Mouse (Mus musculus): ENCODE measurements around the gene Rapgef6. TPM values are rescaled to one million over a fixed set of nuclear protein-coding genes. Genes with fewer than 3 reads are reported as not detected.

The Rapgef6 gene
- 34.2 and 34.7 TPM in 2 replicates for polyA plus RNA-seq (2015; fragmentation: Nextera tagmentation; extraction: Ambion mirVana)

- Histone ChIP-seq H3K9ac (peak within 1 kb of the TSS; percentile 94), H3K4me1 (peaks cover 21% of the 10 kb centered on the region), H3K4me3 (replicated peaks) (peak within 1 kb of the TSS; percentile 92), H3K4me2 (peak within 1 kb of the TSS; percentile 64), H3K36me3 (no peaks in the 10 kb centered on the region), H3K27ac (peak within 1 kb of the TSS; percentile 97), H3K9me3 (replicated peaks) (no peaks in the 10 kb centered on the region), H3K27me3 (no peaks in the 10 kb centered on the region)
- peak; percentile 97 for ATAC-seq (replicated peaks; ENCODE audit: low FRiP score)
- under 1% methylated on average over 73 of the region's 73 CpGs for WGBS
These were observed at the start of gene Rapgef6 for GRCm38 (mm10) chr11:54522529-54523430. Rapgef6 (plus strand) TSS chr11:54522847.

- no peaks in the 10 kb centered on the region for H3K4me1 ChIP-seq
- no peaks in the 10 kb centered on the region for H3K27me3 ChIP-seq
- no peak overlapping the region for H3K4me2 ChIP-seq
- no peak overlapping the region for H3K4me3 ChIP-seq (replicated peaks)
- H3K36me3 ChIP-seq, result peaks cover 15% of the 10 kb centered on the region; the same call in 1 of the 2 replicates
- ATAC-seq (replicated peaks; ENCODE audit: low FRiP score), result no peak
- no peak overlapping the region for H3K27ac ChIP-seq
- H3K9me3 ChIP-seq (replicated peaks), result no peaks in the 10 kb centered on the region
- H3K9ac ChIP-seq, result no peak overlapping the region
- WGBS, result 91% methylated on average over 1 of the region's 1 CpGs
These were observed 44.2 kb upstream of the Rapgef6 start for GRCm38 (mm10) chr11:54478414-54478813.

GRCm38 (mm10) chr11:54486041-54486440 is 36.6 kb upstream of the Rapgef6 start:
- H3K4me3 ChIP-seq (replicated peaks), result no peak overlapping the region
- 94% methylated on average over 3 of the region's 3 CpGs for WGBS
- H3K36me3 ChIP-seq, result peaks cover 9% of the 10 kb centered on the region; the same call in 1 of the 2 replicates
- H3K27me3 ChIP-seq, result no peaks in the 10 kb centered on the region
- H3K9ac ChIP-seq, result no peak overlapping the region
- no peaks in the 10 kb centered on the region for H3K9me3 ChIP-seq (replicated peaks)
- no peak overlapping the region for H3K27ac ChIP-seq
- ATAC-seq (replicated peaks; ENCODE audit: low FRiP score), result no peak
- H3K4me2 ChIP-seq, result no peak overlapping the region
- 0 out of 2 replicates have a peak, but pooled peaks cover 2% of the 10 kb centered on the region for H3K4me1 ChIP-seq

- no peak for ATAC-seq (replicated peaks; ENCODE audit: low FRiP score)
- H3K4me2 ChIP-seq, result no peak overlapping the region
- peaks cover 21% of the 10 kb centered on the region for H3K36me3 ChIP-seq
- H3K27me3 ChIP-seq, result no peaks in the 10 kb centered on the region
- H3K4me3 ChIP-seq (replicated peaks), result no peak overlapping the region
- WGBS, result 97% methylated on average over 1 of the region's 1 CpGs
- no peaks in the 10 kb centered on the region for H3K9me3 ChIP-seq (replicated peaks)
- no peaks in the 10 kb centered on the region for H3K4me1 ChIP-seq
- no peak overlapping the region for H3K9ac ChIP-seq
- H3K27ac ChIP-seq, result no peak overlapping the region
These were observed 30.6 kb upstream of the Rapgef6 start for GRCm38 (mm10) chr11:54491946-54492558.

GRCm38 (mm10) chr11:54492559-54492958 is 30.1 kb upstream of the Rapgef6 start:
- 72% methylated on average over 4 of the region's 4 CpGs for WGBS
- H3K27ac ChIP-seq, result no peak overlapping the region

GRCm38 (mm10) chr11:54499838-54500237 is 22.8 kb upstream of the Rapgef6 start:
- Histone ChIP-seq H3K4me1 (no peaks in the 10 kb centered on the region), H3K27me3 (no peaks in the 10 kb centered on the region), H3K4me2 (no peak overlapping the region), H3K36me3 (peaks cover 43% of the 10 kb centered on the region), H3K27ac (no peak overlapping the region), H3K9me3 (replicated peaks) (no peaks in the 10 kb centered on the region), H3K4me3 (replicated peaks) (no peak overlapping the region), H3K9ac (no peak overlapping the region)
- WGBS, result 75% methylated on average over 5 of the region's 5 CpGs
- ATAC-seq (replicated peaks; ENCODE audit: low FRiP score), result no peak

More at GRCm38 (mm10) chr11:54492559-54492958, 30.1 kb upstream of the Rapgef6 start:
- Histone ChIP-seq H3K4me2 (no peak overlapping the region), H3K4me1 (no peaks in the 10 kb centered on the region), H3K9me3 (replicated peaks) (no peaks in the 10 kb centered on the region), H3K4me3 (replicated peaks) (no peak overlapping the region), H3K36me3 (peaks cover 22% of the 10 kb centered on the region), H3K9ac (no peak overlapping the region), H3K27me3 (no peaks in the 10 kb centered on the region)
- no peak for ATAC-seq (replicated peaks; ENCODE audit: low FRiP score)

GRCm38 (mm10) chr11:54502546-54503245 is 20.0 kb upstream of the Rapgef6 start:
- H3K36me3 ChIP-seq, result peaks cover 43% of the 10 kb centered on the region
- H3K4me1 ChIP-seq, result no peaks in the 10 kb centered on the region
- H3K4me2 ChIP-seq, result no peak overlapping the region
- 77% methylated on average over 4 of the region's 4 CpGs for WGBS
- peak overlapping the region; percentile 13; the same call in 1 of the 2 replicates for H3K27ac ChIP-seq
- no peaks in the 10 kb centered on the region for H3K9me3 ChIP-seq (replicated peaks)
- H3K4me3 ChIP-seq (replicated peaks), result no peak overlapping the region
- no peak overlapping the region for H3K9ac ChIP-seq
- H3K27me3 ChIP-seq, result no peaks in the 10 kb centered on the region
- ATAC-seq (replicated peaks; ENCODE audit: low FRiP score), result no peak

GRCm38 (mm10) chr11:54513584-54513983 is 9.1 kb upstream of the Rapgef6 start:
- no peak overlapping the region for H3K4me2 ChIP-seq
- H3K27ac ChIP-seq, result no peak overlapping the region
- H3K4me1 ChIP-seq, result no peaks in the 10 kb centered on the region
- H3K9me3 ChIP-seq (replicated peaks), result no peaks in the 10 kb centered on the region
- ATAC-seq (replicated peaks; ENCODE audit: low FRiP score), result no peak
- H3K4me3 ChIP-seq (replicated peaks), result no peak overlapping the region
- H3K27me3 ChIP-seq, result no peaks in the 10 kb centered on the region
- H3K9ac ChIP-seq, result no peak overlapping the region
- peaks cover 29% of the 10 kb centered on the region for H3K36me3 ChIP-seq

- H3K27me3 ChIP-seq, result no peaks in the 10 kb centered on the region
- under 1% methylated on average over 18 of the region's 18 CpGs for WGBS
- H3K9me3 ChIP-seq (replicated peaks), result no peaks in the 10 kb centered on the region
- ATAC-seq (replicated peaks; ENCODE audit: low FRiP score), result no peak
- H3K4me1 ChIP-seq, result peaks cover 21% of the 10 kb centered on the region
- H3K4me3 ChIP-seq (replicated peaks), result peak overlapping the region; percentile 92
- H3K36me3 ChIP-seq, result no peaks in the 10 kb centered on the region
- H3K4me2 ChIP-seq, result peak overlapping the region; percentile 64
- H3K9ac ChIP-seq, result peak overlapping the region; percentile 60
- H3K27ac ChIP-seq, result peak overlapping the region; percentile 97
These were observed 619 bp upstream of the Rapgef6 start for GRCm38 (mm10) chr11:54521927-54522528.

GRCm38 (mm10) chr11:54523431-54524001 is 869 bp downstream of the Rapgef6 start:
- no peaks in the 10 kb centered on the region for H3K36me3 ChIP-seq

GRCm38 (mm10) chr11:54528002-54528401 is 5.4 kb downstream of the Rapgef6 start:
- no peak overlapping the region for H3K9ac ChIP-seq
- peaks cover 23% of the 10 kb centered on the region for H3K4me1 ChIP-seq
- no peak overlapping the region for H3K4me2 ChIP-seq
- H3K36me3 ChIP-seq, result no peaks in the 10 kb centered on the region
- H3K27me3 ChIP-seq, result no peaks in the 10 kb centered on the region
- no peak for ATAC-seq (replicated peaks; ENCODE audit: low FRiP score)
- H3K9me3 ChIP-seq (replicated peaks), result no peaks in the 10 kb centered on the region
- WGBS, result 84% methylated on average over 2 of the region's 2 CpGs
- H3K27ac ChIP-seq, result no peak overlapping the region
- no peak overlapping the region for H3K4me3 ChIP-seq (replicated peaks)

More at GRCm38 (mm10) chr11:54523431-54524001, 869 bp downstream of the Rapgef6 start:
- H3K4me3 ChIP-seq (replicated peaks), result peak overlapping the region; percentile 92
- ATAC-seq (replicated peaks; ENCODE audit: low FRiP score), result no peak
- H3K27ac ChIP-seq, result peak overlapping the region; percentile 97
- H3K9ac ChIP-seq, result peak overlapping the region; percentile 94
- no peaks in the 10 kb centered on the region for H3K9me3 ChIP-seq (replicated peaks)
- peak overlapping the region; percentile 64 for H3K4me2 ChIP-seq
- WGBS, result 15% methylated on average over 10 of the region's 10 CpGs
- H3K4me1 ChIP-seq, result peaks cover 21% of the 10 kb centered on the region
- H3K27me3 ChIP-seq, result no peaks in the 10 kb centered on the region
